8 mouse cellular contexts compared by ENCODE assay signal in genomic region chr7:44373460-44373859, GRCm38 (mm10). TPM values are rescaled to one million over a fixed set of nuclear protein-coding genes. Genes with fewer than 3 reads are reported as not detected.
DNase-seq lines count a peak whose midpoint lies in the region; ATAC-seq and TF ChIP-seq lines count a peak whose summit lies in the region.

No protein-coding gene starts in this region.

- no peak for TF ChIP-seq POLR2A in lung, adult 2 months (IDR thresholded peaks at IDR 0.05; ENCODE audit: borderline replicate concordance, extremely low read depth, low read depth, low read length)
- TF ChIP-seq POLR2A in embryonic fibroblast, embryonic 13.5 days (IDR thresholded peaks at IDR 0.05; ENCODE audit: low read depth, low read length) = no peak

- no peak; the same call in 1 of the 2 replicates for ATAC-seq in neural tube, embryonic 14.5 days (ENCODE audit: low read depth)

- no peak for DNase-seq in lung, adult 2 months
- DNase-seq in lung, postnatal 36 days = no peak
- DNase-seq in limb, embryonic 10.5 days (ENCODE audit: low spot score) = no peak
- DNase-seq in adrenal gland, postnatal 14 days = no peak
- no peak for DNase-seq in right cerebral cortex, postnatal 4 days
- DNase-seq in right cerebral cortex, postnatal 36 days (ENCODE audit: low spot score in 2 of 2) = no peak

- peaks cover 3% of the 10 kb centered on the region for H3K4me1 ChIP-seq in lung, adult 2 months (ENCODE audit: control insufficient read depth, insufficient read depth, low read length)
- no peaks in the 10 kb centered on the region for H3K4me1 ChIP-seq in embryonic fibroblast, embryonic 13.5 days (ENCODE audit: control insufficient read depth, insufficient read depth, low read length)
- peaks cover 15% of the 10 kb centered on the region for H3K4me1 ChIP-seq in limb, embryonic 10.5 days
- peaks cover 4% of the 10 kb centered on the region; the same call in 1 of the 2 replicates for H3K4me1 ChIP-seq in neural tube, embryonic 14.5 days (ENCODE audit: control insufficient read depth, insufficient read depth, low read length)

- WGBS in lung, adult 2 months = 12% methylated on average over 7 of the region's 7 CpGs
- 13% methylated on average over 7 of the region's 7 CpGs for WGBS in limb, embryonic 10.5 days
- WGBS in neural tube, embryonic 14.5 days = 13% methylated on average over 7 of the region's 7 CpGs

- no peak overlapping the region for H3K27ac ChIP-seq in embryonic fibroblast, embryonic 13.5 days (ENCODE audit: insufficient read depth, low read length)
- H3K27ac ChIP-seq in limb, embryonic 10.5 days = peak overlapping the region; percentile 86
- no peak overlapping the region for H3K27ac ChIP-seq in neural tube, embryonic 14.5 days (ENCODE audit: low read depth, low read length)

- TF ChIP-seq CTCF in lung, adult 2 months (IDR thresholded peaks at IDR 0.05; ENCODE audit: insufficient read depth, low read length) = no peak
- TF ChIP-seq CTCF in embryonic fibroblast, embryonic 13.5 days (IDR thresholded peaks at IDR 0.05; ENCODE audit: borderline replicate concordance, insufficient read depth, low read length) = no peak

- peak overlapping the region; percentile 74 for H3K4me2 ChIP-seq in neural tube, embryonic 14.5 days (ENCODE audit: low read depth, low read length)

- no peaks in the 10 kb centered on the region for H3K9me3 ChIP-seq in limb, embryonic 10.5 days (replicated peaks)
- no peaks in the 10 kb centered on the region for H3K9me3 ChIP-seq in neural tube, embryonic 14.5 days (ENCODE audit: control insufficient read depth, low read length)

- no peaks in the 10 kb centered on the region for H3K36me3 ChIP-seq in limb, embryonic 10.5 days
- H3K36me3 ChIP-seq in neural tube, embryonic 14.5 days (ENCODE audit: control insufficient read depth, insufficient read depth, low read length) = no peaks in the 10 kb centered on the region

- peak overlapping the region; percentile 53 for H3K4me3 ChIP-seq in lung, adult 2 months (replicated peaks; ENCODE audit: extremely low read depth, low read depth, low read length)
- peak overlapping the region; percentile 12; the same call in 1 of the 2 replicates for H3K4me3 ChIP-seq in embryonic fibroblast, embryonic 13.5 days (ENCODE audit: insufficient read depth, low read length)
- H3K4me3 ChIP-seq in limb, embryonic 10.5 days = peak overlapping the region; percentile 73
- peak overlapping the region; percentile 43 for H3K4me3 ChIP-seq in neural tube, embryonic 14.5 days (ENCODE audit: low read depth, low read length)

- no peak overlapping the region for H3K9ac ChIP-seq in neural tube, embryonic 14.5 days (replicated peaks; ENCODE audit: low read depth, low read length)

- H3K27me3 ChIP-seq in limb, embryonic 10.5 days (ENCODE audit: low read depth, poor library complexity, severe bottlenecking) = 0 out of 2 replicates have a peak, but pooled peaks cover 3% of the 10 kb centered on the region
- H3K27me3 ChIP-seq in neural tube, embryonic 14.5 days (ENCODE audit: control insufficient read depth, insufficient read depth, low read length) = no peaks in the 10 kb centered on the region

RNA-seq across cellular contexts. Expression of gene Syt3, which starts 10.4 kb away (rescaled TPM):
- polyA plus RNA-seq in lung, adult 2 months (2012; rRNA removed) = 2.8 and 3.1 TPM in 2 replicates
- polyA plus RNA-seq in embryonic fibroblast, embryonic 13.5 days (2011; ENCODE audit: insufficient read length, low read depth, missing spikeins) = 0.18 and 0.25 TPM in 2 replicates
- 1.1 and 1.9 TPM in 2 replicates for polyA plus RNA-seq in limb, embryonic 10.5 days (2016; fragmentation: Nextera tagmentation; extraction: Ambion mirVana)
- 52.7 and 68.4 TPM in 2 replicates for polyA plus RNA-seq in neural tube, embryonic 14.5 days (2014; fragmentation: Nextera tagmentation; extraction: Ambion mirVana)
- 2.6 and 3.9 TPM in 2 replicates for total RNA-seq in adrenal gland, postnatal 14 days (2021)

RNA-seq across cellular contexts. Expression of gene 1700008O03Rik, which starts 12.2 kb away (rescaled TPM):
- 0.98 and 1.2 TPM in 2 replicates for polyA plus RNA-seq in lung, adult 2 months (2012; rRNA removed)
- not detected in 2 replicates for polyA plus RNA-seq in embryonic fibroblast, embryonic 13.5 days (2011; ENCODE audit: insufficient read length, low read depth, missing spikeins)
- 0.50 and 0.68 TPM in 2 replicates for polyA plus RNA-seq in limb, embryonic 10.5 days (2016; fragmentation: Nextera tagmentation; extraction: Ambion mirVana)
- polyA plus RNA-seq in neural tube, embryonic 14.5 days (2014; fragmentation: Nextera tagmentation; extraction: Ambion mirVana) = 2.0 and 2.6 TPM in 2 replicates
- 0.59 and 0.71 TPM in 2 replicates for total RNA-seq in adrenal gland, postnatal 14 days (2021)

RNA-seq across cellular contexts. Expression of gene Lrrc4b, which starts 55.4 kb away (rescaled TPM):
- 4.5 and 4.9 TPM in 2 replicates for polyA plus RNA-seq in lung, adult 2 months (2012; rRNA removed)
- 0.32 TPM in 1 of 2 replicates, not detected in the other for polyA plus RNA-seq in embryonic fibroblast, embryonic 13.5 days (2011; ENCODE audit: insufficient read length, low read depth, missing spikeins)
- 0.06 and 0.21 TPM in 2 replicates for polyA plus RNA-seq in limb, embryonic 10.5 days (2016; fragmentation: Nextera tagmentation; extraction: Ambion mirVana)
- 21.9 and 28.1 TPM in 2 replicates for polyA plus RNA-seq in neural tube, embryonic 14.5 days (2014; fragmentation: Nextera tagmentation; extraction: Ambion mirVana)
- total RNA-seq in adrenal gland, postnatal 14 days (2021) = 6.1 and 7.7 TPM in 2 replicates

Comparison
In these comparisons a context has a peak if more than half of its experiments do, and no peak if none do; other contexts are left out.
1. H3K4me3 ChIP-seq: peak in every context shown above with its lines; median percentile 73 in limb, embryonic 10.5 days; 53 in lung, adult 2 months; 43 in neural tube, embryonic 14.5 days; 12 in embryonic fibroblast, embryonic 13.5 days.
2. RNA of gene Syt3, which starts 10.4 kb away (polyA plus RNA-seq): 52.7 to 68.4 TPM in neural tube, embryonic 14.5 days; 2.8 to 3.1 TPM in lung, adult 2 months, 1.1 to 1.9 TPM in limb, embryonic 10.5 days and 0.18 to 0.25 TPM in embryonic fibroblast, embryonic 13.5 days; every median in the first group is over 10 times any median in the second.